Mouse (Mus musculus): Measurements from ENCODE around the gene Drosha. TPM values are rescaled to one million over a fixed set of nuclear protein-coding genes. Genes with fewer than 3 reads are reported as not detected.
"Not testable (repeated sequence)": the region's sequence is repeated elsewhere in the genome, so short reads cannot be mapped to it uniquely, and the experiment has no call there.

Drosha gene
- total RNA-seq, 2 experiments from 2014 or later: 35.4 to 39.6 TPM

DNA sequence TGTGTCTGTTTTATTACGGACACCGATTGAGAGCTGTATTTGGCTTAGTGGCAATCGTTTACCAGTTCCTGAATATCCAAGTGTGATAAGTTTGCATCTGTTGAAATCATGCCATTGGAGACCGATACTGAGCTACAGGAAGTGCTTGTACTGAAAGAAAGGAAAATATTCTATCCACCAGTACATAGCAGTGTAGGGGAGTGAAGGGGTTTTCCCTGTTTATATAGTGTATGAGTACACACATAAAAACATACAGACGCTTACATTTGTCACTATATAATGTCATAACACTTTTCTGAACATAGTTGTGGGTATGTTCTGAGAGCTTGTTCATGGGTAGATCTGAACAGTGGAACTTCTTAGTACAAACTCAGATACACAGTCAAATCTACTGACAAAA is 106.9 kb downstream of the Drosha start:
- DNase-seq (ENCODE audit: low spot score): no peak

DNA sequence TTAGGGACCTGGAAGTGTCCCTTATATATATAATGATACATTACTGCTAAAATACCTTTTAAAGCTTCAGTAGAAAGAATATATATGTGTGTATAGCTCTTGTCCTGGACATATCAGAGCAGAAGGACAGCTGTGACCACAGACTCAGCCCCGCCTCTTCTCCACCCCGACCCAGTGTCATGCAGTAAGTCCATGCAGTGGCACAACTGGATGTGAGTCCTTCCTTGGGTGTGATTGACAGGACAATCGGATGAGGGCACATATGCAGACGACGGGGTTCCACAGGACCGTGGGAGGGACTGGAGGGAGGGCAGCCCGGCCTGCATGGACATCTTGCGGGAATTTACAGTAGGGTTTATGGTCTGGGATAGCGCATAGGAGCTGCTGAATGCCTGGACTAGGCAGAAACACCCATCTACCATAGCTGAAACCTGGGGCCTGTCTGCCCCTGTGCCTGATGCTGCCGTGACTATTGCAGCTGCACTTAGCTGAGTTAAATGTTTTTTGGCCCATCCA is 111.7 kb downstream of the Drosha start:
- no peak for DNase-seq (ENCODE audit: low spot score)

DNA sequence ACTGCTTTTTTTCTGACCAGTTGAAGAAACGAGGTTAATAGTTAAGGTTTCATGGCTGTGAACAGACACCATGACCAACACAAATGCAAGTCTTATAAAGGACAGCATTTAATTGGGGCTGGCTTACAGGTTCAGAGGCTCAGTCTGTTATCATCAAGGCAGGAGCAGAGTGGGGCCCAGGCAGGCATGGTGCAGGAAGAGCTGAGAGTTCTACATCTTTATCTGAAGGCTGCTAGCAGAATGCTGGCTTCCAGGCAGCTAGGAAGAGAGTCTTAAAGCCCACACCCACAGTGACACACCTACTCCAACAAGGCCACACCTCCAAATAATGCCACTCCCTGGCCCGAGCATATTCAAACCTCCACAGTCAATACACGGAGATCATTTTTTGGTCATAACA is 112.7 kb downstream of the Drosha start:
- not testable (repeated sequence) for DNase-seq (ENCODE audit: low spot score)

DNA sequence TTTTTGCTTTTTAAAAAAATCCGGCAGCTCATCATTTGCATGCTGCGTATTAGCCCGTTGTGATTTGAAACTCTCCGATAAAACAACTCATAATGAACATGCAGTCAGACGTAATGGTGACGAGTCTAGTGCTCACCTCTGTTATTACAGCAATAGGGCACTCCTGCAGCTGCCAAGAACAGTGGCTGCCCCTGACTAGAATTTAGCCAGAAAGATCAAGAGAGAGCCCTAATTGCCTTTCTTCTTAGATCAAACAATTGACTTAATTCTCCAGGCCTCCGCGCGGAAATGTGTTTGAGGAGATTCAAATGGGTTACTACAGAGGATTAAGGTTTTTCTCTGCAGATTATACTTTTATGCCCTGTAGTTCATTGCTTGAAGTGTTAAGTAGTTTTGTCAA is 116.5 kb downstream of the Drosha start:
- no peak for DNase-seq (ENCODE audit: low spot score)

DNA sequence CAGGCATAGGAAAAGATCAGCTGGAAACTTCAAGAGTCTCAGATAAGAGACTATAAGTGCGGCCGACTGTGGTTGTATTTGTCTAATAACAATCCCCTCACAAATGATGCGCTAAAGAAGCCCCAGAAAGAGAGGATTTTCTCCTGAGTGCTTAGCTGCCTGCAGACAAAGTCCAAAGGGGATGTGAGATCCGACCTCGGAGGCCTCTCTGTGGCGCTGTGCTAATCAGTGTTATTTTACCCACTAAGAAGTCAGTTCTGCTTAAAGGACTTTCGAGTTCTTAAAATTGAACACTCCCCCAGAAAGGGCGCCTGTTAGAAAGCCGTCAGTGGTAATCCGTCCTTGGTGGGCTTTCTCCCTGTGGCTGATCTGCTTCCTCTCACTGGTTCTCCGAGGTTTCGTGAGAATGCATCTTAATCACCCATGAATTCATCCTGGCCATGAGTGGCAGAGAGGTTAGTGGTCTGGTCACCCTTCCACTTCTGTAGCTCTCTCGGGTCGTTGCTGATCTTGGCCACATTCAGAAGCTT is 117.1 kb downstream of the Drosha start:
- DNase-seq (ENCODE audit: low spot score): no peak

DNA sequence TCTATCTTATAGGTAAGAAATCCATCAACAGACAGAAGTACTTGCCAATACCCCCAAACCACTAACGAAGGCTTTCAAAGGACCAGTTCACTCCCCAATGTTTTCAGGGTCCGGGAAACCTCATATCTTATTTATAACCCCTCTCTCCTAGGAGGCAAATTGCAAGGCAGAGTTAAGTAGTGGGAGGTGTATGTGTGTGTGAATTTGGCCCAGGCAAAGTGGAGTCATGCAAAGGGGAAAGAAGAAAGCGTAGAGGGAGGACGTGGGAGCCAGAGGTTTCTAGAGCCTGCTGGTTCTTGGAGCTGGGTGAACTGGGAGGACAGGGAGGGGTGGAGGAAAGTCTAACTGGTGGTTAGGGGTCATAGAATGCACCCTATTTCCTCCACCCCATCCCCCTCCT is 117.8 kb downstream of the Drosha start:
- DNase-seq (ENCODE audit: low spot score): no peak

DNA sequence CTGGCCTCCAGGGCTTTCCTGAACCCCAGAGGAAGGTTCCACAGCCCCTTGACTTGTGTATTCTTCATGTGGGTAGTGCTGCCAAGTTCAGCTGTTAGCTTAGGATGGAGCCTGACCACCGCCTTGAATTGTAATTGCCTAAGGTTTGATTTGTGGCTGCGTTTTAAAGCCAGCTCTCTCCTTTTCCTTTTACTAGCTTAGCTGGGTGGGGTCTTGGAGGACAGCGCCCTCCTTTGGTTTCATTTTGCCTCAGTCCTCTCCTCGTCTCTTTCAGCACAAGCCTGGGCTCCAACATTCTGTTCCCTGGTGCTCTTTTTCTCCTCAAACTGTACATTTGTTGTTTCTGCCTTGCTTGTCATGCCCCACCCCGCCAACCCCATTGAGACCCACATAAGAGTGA is 133.4 kb downstream of the Drosha start:
- DNase-seq (ENCODE audit: low spot score): no peak

DNA sequence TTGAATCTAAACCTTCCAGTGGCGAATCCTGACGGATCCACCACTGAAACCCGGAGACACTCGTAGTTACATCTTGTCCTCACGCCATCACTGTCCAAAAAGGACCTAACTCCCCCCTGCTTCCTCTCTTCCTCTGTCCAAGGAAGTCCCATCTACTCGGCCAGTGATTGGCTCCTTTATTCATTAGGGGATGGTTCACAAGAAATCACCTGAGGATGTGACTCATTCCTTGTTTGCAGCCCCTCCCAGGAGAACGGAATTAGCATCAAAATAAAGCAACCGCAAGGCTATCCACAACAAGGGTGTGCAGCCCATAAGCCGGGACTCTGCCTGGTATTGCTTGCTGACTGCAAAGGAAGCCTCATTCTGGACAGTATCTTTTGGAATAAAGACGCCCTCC is 137.6 kb downstream of the Drosha start:
- no peak for DNase-seq (ENCODE audit: low spot score)

DNA sequence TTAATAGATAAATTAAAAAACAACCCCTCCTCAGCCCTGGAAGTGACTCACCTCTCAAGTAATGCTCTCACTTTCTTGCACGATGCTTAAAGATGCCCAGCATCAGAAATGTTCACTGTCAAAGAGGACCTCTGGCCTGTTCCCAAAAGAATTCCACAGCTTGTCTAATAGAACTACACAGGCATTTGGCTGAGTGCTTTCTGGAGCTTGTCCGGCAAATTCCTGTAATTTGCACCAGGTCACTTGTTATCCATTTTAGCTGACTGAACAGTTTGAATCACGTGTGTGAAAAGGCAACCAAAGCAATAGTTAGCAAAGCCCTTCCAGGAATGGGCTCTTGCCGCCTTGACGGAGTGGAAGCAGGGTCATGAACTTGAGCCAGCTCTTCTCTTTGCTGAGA is 140.6 kb downstream of the Drosha start:
- DNase-seq (ENCODE audit: low spot score): no peak

DNA sequence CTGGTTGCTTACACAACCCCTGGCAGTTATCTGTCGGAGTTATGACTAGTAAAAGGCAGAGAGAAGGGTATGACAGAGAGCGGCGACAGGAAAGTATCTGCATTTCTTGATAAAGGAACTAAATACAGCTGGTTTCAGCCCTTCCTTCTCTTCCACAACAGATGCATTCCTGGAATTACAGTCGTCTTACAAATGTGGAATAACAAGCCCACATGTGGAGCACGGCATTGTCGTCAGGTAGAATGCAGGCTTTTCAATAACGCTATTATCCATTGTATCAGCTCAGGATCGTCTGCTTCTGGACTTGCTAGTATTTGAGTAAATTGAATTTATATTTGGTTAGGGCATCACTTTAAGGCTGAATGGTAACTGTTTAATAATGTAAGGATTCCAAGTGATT is 144.2 kb downstream of the Drosha start:
- no peak for DNase-seq (ENCODE audit: low spot score)

DNA sequence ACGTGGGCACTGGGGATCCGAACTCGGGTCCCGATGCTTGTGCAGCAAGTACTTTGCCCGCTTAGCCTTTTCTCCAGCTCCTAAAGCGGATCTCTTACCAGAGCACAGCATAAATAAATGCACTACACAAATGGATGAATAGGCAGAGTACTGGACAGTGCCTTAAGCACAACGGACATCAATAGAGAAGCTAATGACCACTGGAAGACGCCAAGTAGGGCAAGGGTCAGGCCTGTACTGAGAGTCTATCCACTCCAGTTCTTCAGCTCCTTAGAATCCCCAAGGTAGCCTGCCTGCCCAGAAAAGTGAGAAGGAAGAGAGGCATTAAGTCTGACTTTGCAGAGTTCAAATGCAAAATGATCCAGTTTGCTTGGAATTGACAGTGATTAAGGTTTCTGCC is 147.8 kb downstream of the Drosha start:
- no peak for DNase-seq (ENCODE audit: low spot score)

Small RNA genes lying within 50 kb of the gene (microRNA-seq; reads per million reads assigned to microRNA genes)
- not detected for gene Gm47288

Other genes with a start within 250 kb of the Drosha start
- 10 to 100 TPM; 14.1 to 16.3 TPM for gene Pdzd2, start 84.9 kb upstream of the Drosha start, total RNA-seq (2021)
- gene 6030458C11Rik, start 166 bp upstream of the Drosha start, total RNA-seq (2021): 10 to 100 TPM; 19.3 to 22.0 TPM

Measured in gastrocnemius, adult 18-20 months (tissue).